8 mouse cellular contexts compared by ENCODE assay signal in the genomic region with DNA sequence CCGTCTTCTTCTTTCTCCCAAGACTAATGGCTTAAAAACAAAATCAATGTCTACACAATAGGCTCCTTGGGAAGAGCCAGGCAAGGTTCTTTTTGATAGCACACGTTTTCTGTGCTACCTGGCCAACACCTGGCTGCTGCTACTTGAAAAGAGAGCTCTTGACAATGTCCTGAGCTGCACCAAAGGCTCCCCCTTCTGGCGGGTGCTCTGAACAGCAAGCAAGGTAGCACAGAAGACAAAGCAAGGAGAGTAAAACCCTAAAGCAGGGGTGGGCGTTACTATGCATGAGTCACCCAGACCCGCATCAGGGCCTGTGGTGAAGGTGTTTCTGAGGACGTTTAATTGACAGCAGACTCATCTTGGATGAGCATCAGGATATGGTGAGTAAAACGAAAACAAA. TPM values are rescaled to one million over a fixed set of nuclear protein-coding genes. Genes with fewer than 3 reads are reported as not detected.
DNase-seq lines count a peak whose midpoint lies in the region; ATAC-seq lines count a peak whose summit lies in the region.

No protein-coding gene starts in this region.

- H3K36me3 ChIP-seq in liver, embryonic 12.5 days = no peaks in the 10 kb centered on the region
- no peaks in the 10 kb centered on the region for H3K36me3 ChIP-seq in splenic B cell, adult 2 months (ENCODE audit: control insufficient read depth, insufficient read depth, low read length, poor library complexity, severe bottlenecking)

- H3K27ac ChIP-seq in liver, embryonic 12.5 days = no peak overlapping the region

- H3K9ac ChIP-seq in liver, embryonic 12.5 days = no peak overlapping the region

- peak; percentile 5 to 34 for DNase-seq in cerebellum, postnatal 25 days
- DNase-seq in cerebellum, adult 11 months = no peak
- peak; percentile 36 for DNase-seq in liver
- peak; percentile 34 for DNase-seq in adrenal gland, postnatal 10 days
- DNase-seq in kidney, postnatal 14 days = peak; percentile 12
- DNase-seq in splenic B cell, adult 2 months (ENCODE audit: low read depth, low spot score) = peak; percentile 49
- DNase-seq in spleen, adult 12 weeks (ENCODE audit: low spot score) = no peak

- WGBS in liver, embryonic 12.5 days (ENCODE audit: insufficient replicate concordance) = 23% methylated on average over 7 of the region's 7 CpGs

- no peaks in the 10 kb centered on the region for H3K27me3 ChIP-seq in liver, embryonic 12.5 days (replicated peaks)
- no peaks in the 10 kb centered on the region for H3K27me3 ChIP-seq in splenic B cell, adult 2 months (ENCODE audit: control insufficient read depth, insufficient read depth, low read length, poor library complexity, severe bottlenecking)

- H3K4me3 ChIP-seq in liver, embryonic 12.5 days = no peak overlapping the region

- no peak overlapping the region for H3K4me2 ChIP-seq in liver, embryonic 12.5 days

- H3K9me3 ChIP-seq in liver, embryonic 12.5 days (replicated peaks) = no peaks in the 10 kb centered on the region

- H3K4me1 ChIP-seq in liver, embryonic 12.5 days = no peaks in the 10 kb centered on the region

- no peak for ATAC-seq in liver, embryonic 12.5 days

RNA-seq across cellular contexts. Expression of a gene that starts 49.5 kb away (rescaled TPM):
- polyA plus RNA-seq in liver, embryonic 12.5 days (2016; fragmentation: Nextera tagmentation; extraction: Ambion mirVana) = 0.05 and 0.10 TPM in 2 replicates
- not detected for total RNA-seq in adrenal gland, postnatal 10 days (2021)

RNA-seq across cellular contexts. Expression of a gene that starts 56.7 kb away (rescaled TPM):
- polyA plus RNA-seq in liver, embryonic 12.5 days (2016; fragmentation: Nextera tagmentation; extraction: Ambion mirVana) = 0.04 and 0.06 TPM in 2 replicates
- under 1 TPM; 0.12 TPM for total RNA-seq in adrenal gland, postnatal 10 days (2021)

Comparison
In these comparisons a context has a peak if more than half of its experiments do, and no peak if none do; other contexts are left out.
1. DNase-seq: peak in cerebellum, postnatal 25 days (2 of 2), liver (single experiment), adrenal gland, postnatal 10 days (single experiment), kidney, postnatal 14 days (single experiment) and splenic B cell, adult 2 months (single experiment); none in cerebellum, adult 11 months (single experiment) and spleen, adult 12 weeks (single experiment).